Mouse (Mus musculus) brown adipose tissue, adult 24 weeks (tissue): ENCODE measurements around the gene Tmem43. TPM values are rescaled to one million over a fixed set of nuclear protein-coding genes. Genes with fewer than 3 reads are reported as not detected.

Source experiments
- H3K27ac ChIP-seq: fragments of 200-500 bp; replicated peaks from 2 replicates; pipeline ENCODE4 v1.5.1; 2012; ENCODE audit warnings: low read depth, mild to moderate bottlenecking, low read length
- H3K4me1 ChIP-seq: fragments of 200-500 bp; 2 replicates; pipeline ENCODE4 v1.6.1; 2012; ENCODE audit warnings: low read length, mixed read lengths; ENCODE audit not compliant: control insufficient read depth, insufficient read depth, insufficient read length
- H3K4me3 ChIP-seq: fragments of 200-500 bp; 2 replicates; pipeline ENCODE4 v1.5.1; 2012; ENCODE audit warnings: low read depth, mild to moderate bottlenecking, low read length, moderate library complexity; ENCODE audit not compliant: insufficient read depth
- polyA plus RNA-seq: library from polyadenylated mRNA; stranded (reverse); fragments of >200 nt; gene quantifications from 2 replicates; pipeline ENCODE4 v1.2.4, GENCODE M21; 2012; ENCODE audit not compliant: missing spikeins, insufficient read depth, insufficient read length

Gene Tmem43
- polyA plus RNA-seq, 1 experiment, result 34.2 TPM

GRCm38 (mm10) chr6:91535231-91535630 is 61.7 kb downstream of the Tmem43 start:
- Histone ChIP-seq H3K4me1 (no peaks in the 10 kb centered on the region), H3K4me3 (no peak overlapping the region), H3K27ac (no peak overlapping the region)

DNA sequence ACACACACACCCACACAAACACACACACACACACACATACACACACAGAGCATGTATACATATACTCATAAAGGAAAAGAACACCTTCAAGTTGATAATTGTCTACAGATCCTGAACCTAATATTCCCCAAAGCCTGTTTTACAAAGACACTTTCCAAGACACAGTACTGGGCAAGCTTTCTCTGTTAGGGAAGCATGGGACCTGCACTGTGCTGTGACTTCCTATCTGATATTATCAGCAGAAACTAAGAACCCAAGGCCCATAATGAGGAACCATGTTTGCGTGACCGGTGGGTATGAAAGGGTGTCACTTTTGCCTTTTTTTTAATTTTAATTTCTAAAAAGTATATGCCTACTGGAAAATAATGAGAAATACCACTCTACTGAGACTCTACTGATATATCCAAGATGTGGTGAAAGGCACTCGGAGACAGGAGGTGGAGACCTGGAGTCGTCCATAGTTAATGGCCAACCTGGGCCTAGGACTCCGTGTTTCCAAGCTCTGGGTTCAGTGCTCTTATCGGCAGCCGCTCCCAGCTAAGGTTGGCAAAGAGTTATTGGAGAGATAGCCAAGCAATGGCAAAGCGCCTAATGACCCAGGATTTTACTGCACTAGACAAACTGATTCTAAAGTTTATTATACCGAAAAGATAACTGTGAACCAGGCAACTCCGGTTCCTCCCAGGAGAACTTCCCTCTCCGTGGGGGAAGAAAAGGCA is 62.7 kb downstream of the Tmem43 start:
- no peak overlapping the region for H3K27ac ChIP-seq
- no peak overlapping the region for H3K4me3 ChIP-seq
- H3K4me1 ChIP-seq, result no peaks in the 10 kb centered on the region

Other genes starting within 250 kb of the Tmem43 start
- not detected in 2 replicates for gene Wnt7a, start 62.3 kb upstream of the Tmem43 start, polyA plus RNA-seq
- 15.7 and 19.6 TPM in 2 replicates for gene Chchd4, start 157 bp upstream of the Tmem43 start, polyA plus RNA-seq
- 8.6 and 15.5 TPM in 2 replicates for gene Xpc, start 42.2 kb downstream of the Tmem43 start, polyA plus RNA-seq
- 50.9 and 64.4 TPM in 2 replicates for gene Lsm3, start 42.2 kb downstream of the Tmem43 start, polyA plus RNA-seq
- 33.0 and 38.9 TPM in 2 replicates for gene Slc6a6, start 210.3 kb downstream of the Tmem43 start, polyA plus RNA-seq